Comparison of ENCODE assay signal across 8 mouse cellular contexts in genomic region chrX:136741651-136742201, GRCm38 (mm10). TPM values are rescaled to one million over a fixed set of nuclear protein-coding genes. Genes with fewer than 3 reads are reported as not detected.
DNase-seq lines count a peak whose midpoint lies in the region; ATAC-seq lines count a peak whose summit lies in the region.

No protein-coding gene starts in this region.

- peak overlapping the region; percentile 56 for H3K4me2 ChIP-seq in embryonic facial prominence, embryonic 13.5 days
- H3K4me2 ChIP-seq in heart, embryonic 11.5 days = peak overlapping the region; percentile 61
- peak overlapping the region; percentile 67 for H3K4me2 ChIP-seq in liver, embryonic 16.5 days (ENCODE audit: low read depth, low read length)
- peak overlapping the region; percentile 48 for H3K4me2 ChIP-seq in neural tube, embryonic 14.5 days (ENCODE audit: low read depth, low read length)

- peak overlapping the region; percentile 69 for H3K9ac ChIP-seq in embryonic facial prominence, embryonic 13.5 days
- peak overlapping the region; percentile 69 for H3K9ac ChIP-seq in heart, embryonic 11.5 days (ENCODE audit: low read depth, low read length)
- peak overlapping the region; percentile 65 for H3K9ac ChIP-seq in liver, embryonic 16.5 days (ENCODE audit: low read depth, low read length)
- peak overlapping the region; percentile 47; the same call in 1 of the 2 replicates for H3K9ac ChIP-seq in neural tube, embryonic 14.5 days (replicated peaks; ENCODE audit: low read depth, low read length)

- H3K4me1 ChIP-seq in embryonic facial prominence, embryonic 13.5 days = 0 out of 2 replicates have a peak, but pooled peaks cover 7% of the 10 kb centered on the region
- peaks cover 3% of the 10 kb centered on the region; the same call in 1 of the 2 replicates for H3K4me1 ChIP-seq in heart, embryonic 11.5 days (ENCODE audit: control insufficient read depth, insufficient read depth, low read length)
- peaks cover 2% of the 10 kb centered on the region for H3K4me1 ChIP-seq in liver, embryonic 16.5 days (ENCODE audit: control insufficient read depth, low read depth, low read length)
- H3K4me1 ChIP-seq in neural tube, embryonic 14.5 days (ENCODE audit: control insufficient read depth, insufficient read depth, low read length) = peaks cover 4% of the 10 kb centered on the region; the same call in 1 of the 2 replicates

- H3K9me3 ChIP-seq in embryonic facial prominence, embryonic 13.5 days = no peaks in the 10 kb centered on the region
- H3K9me3 ChIP-seq in heart, embryonic 11.5 days (replicated peaks; ENCODE audit: control insufficient read depth, low read length) = no peaks in the 10 kb centered on the region
- no peaks in the 10 kb centered on the region for H3K9me3 ChIP-seq in liver, embryonic 16.5 days (replicated peaks; ENCODE audit: control insufficient read depth, low read length)
- no peaks in the 10 kb centered on the region for H3K9me3 ChIP-seq in neural tube, embryonic 14.5 days (ENCODE audit: control insufficient read depth, low read length)

- peaks cover 3% of the 10 kb centered on the region for H3K36me3 ChIP-seq in embryonic facial prominence, embryonic 13.5 days
- no peaks in the 10 kb centered on the region for H3K36me3 ChIP-seq in heart, embryonic 11.5 days (ENCODE audit: control insufficient read depth, insufficient read depth, low read length)
- H3K36me3 ChIP-seq in liver, embryonic 16.5 days (ENCODE audit: control insufficient read depth, insufficient read depth) = no peaks in the 10 kb centered on the region
- H3K36me3 ChIP-seq in neural tube, embryonic 14.5 days (ENCODE audit: control insufficient read depth, insufficient read depth, low read length) = no peaks in the 10 kb centered on the region; the same call in 1 of the 2 replicates

- DNase-seq in 3134 (ENCODE audit: extremely low read depth, insufficient read length, low spot score) = peak; percentile 94
- DNase-seq in adrenal gland, adult 8-10 months = peak; percentile 73
- DNase-seq in kidney, postnatal 10 days = peak; percentile 93
- DNase-seq in testis, postnatal 10 days (ENCODE audit: low spot score) = peak; percentile 87

- 29% methylated on average over 43 of the region's 46 CpGs for WGBS in embryonic facial prominence, embryonic 13.5 days
- WGBS in heart, embryonic 11.5 days (ENCODE audit: insufficient replicate concordance) = 26% methylated on average over 44 of the region's 46 CpGs
- 18% methylated on average over 39 of the region's 46 CpGs for WGBS in liver, embryonic 16.5 days (ENCODE audit: insufficient replicate concordance)
- 29% methylated on average over 28 of the region's 46 CpGs for WGBS in neural tube, embryonic 14.5 days

- H3K27ac ChIP-seq in embryonic facial prominence, embryonic 13.5 days = peak overlapping the region; percentile 92
- peak overlapping the region; percentile 90 for H3K27ac ChIP-seq in heart, embryonic 11.5 days (ENCODE audit: low read depth, low read length)
- peak overlapping the region; percentile 85 for H3K27ac ChIP-seq in liver, embryonic 16.5 days (ENCODE audit: low read length)
- peak overlapping the region; percentile 77 for H3K27ac ChIP-seq in neural tube, embryonic 14.5 days (ENCODE audit: low read depth, low read length)

- ATAC-seq in embryonic facial prominence, embryonic 13.5 days (ENCODE audit: insufficient number of reproducible peaks, insufficient read depth, low FRiP score, low TSS enrichment, low read depth) = peak; percentile 78
- peak; percentile 80 for ATAC-seq in heart, embryonic 11.5 days (replicated peaks; ENCODE audit: insufficient number of reproducible peaks, low FRiP score, low TSS enrichment)
- ATAC-seq in liver, embryonic 16.5 days (ENCODE audit: low read depth) = peak; percentile 57
- ATAC-seq in neural tube, embryonic 14.5 days (ENCODE audit: low read depth) = peak; percentile 81

- peak overlapping the region; percentile 55 for H3K4me3 ChIP-seq in embryonic facial prominence, embryonic 13.5 days
- H3K4me3 ChIP-seq in heart, embryonic 11.5 days (ENCODE audit: low read depth, low read length) = peak overlapping the region; percentile 59
- peak overlapping the region; percentile 70 for H3K4me3 ChIP-seq in liver, embryonic 16.5 days (ENCODE audit: low read depth, low read length)
- H3K4me3 ChIP-seq in neural tube, embryonic 14.5 days (ENCODE audit: low read depth, low read length) = peak overlapping the region; percentile 35

- H3K27me3 ChIP-seq in embryonic facial prominence, embryonic 13.5 days = no peaks in the 10 kb centered on the region
- no peaks in the 10 kb centered on the region for H3K27me3 ChIP-seq in heart, embryonic 11.5 days (ENCODE audit: control insufficient read depth, insufficient read depth, low read length)
- no peaks in the 10 kb centered on the region for H3K27me3 ChIP-seq in liver, embryonic 16.5 days (ENCODE audit: control insufficient read depth, insufficient read depth, low read depth, low read length)
- H3K27me3 ChIP-seq in neural tube, embryonic 14.5 days (ENCODE audit: control insufficient read depth, insufficient read depth, low read length) = no peaks in the 10 kb centered on the region

RNA-seq across cellular contexts. Expression of gene Morf4l2, which starts 1.8 kb away (rescaled TPM):
- 100 to 1,000 TPM; 290 to 312 (median 296) TPM for total RNA-seq in adrenal gland, adult 8-10 months (2022)
- 603 and 642 TPM in 2 replicates for polyA plus RNA-seq in embryonic facial prominence, embryonic 13.5 days (2015; fragmentation: Nextera tagmentation; extraction: Ambion mirVana)
- polyA plus RNA-seq in heart, embryonic 11.5 days (2014; fragmentation: Nextera tagmentation; extraction: Ambion mirVana) = 449 and 475 TPM in 2 replicates
- polyA plus RNA-seq in liver, embryonic 16.5 days (2015; fragmentation: Nextera tagmentation; extraction: Ambion mirVana) = 170 and 174 TPM in 2 replicates
- 525 and 546 TPM in 2 replicates for polyA plus RNA-seq in neural tube, embryonic 14.5 days (2014; fragmentation: Nextera tagmentation; extraction: Ambion mirVana)

RNA-seq across cellular contexts. Expression of gene Tceal1, which starts 33.9 kb away (rescaled TPM):
- total RNA-seq in adrenal gland, adult 8-10 months (2022) = 10 to 100 TPM in 2 of 4 experiments, 1 to 10 TPM in 2; 9.2 to 13.4 (median 11.3) TPM
- polyA plus RNA-seq in embryonic facial prominence, embryonic 13.5 days (2015; fragmentation: Nextera tagmentation; extraction: Ambion mirVana) = 11.9 and 13.2 TPM in 2 replicates
- 7.3 and 7.6 TPM in 2 replicates for polyA plus RNA-seq in heart, embryonic 11.5 days (2014; fragmentation: Nextera tagmentation; extraction: Ambion mirVana)
- polyA plus RNA-seq in liver, embryonic 16.5 days (2015; fragmentation: Nextera tagmentation; extraction: Ambion mirVana) = 0.86 and 0.99 TPM in 2 replicates
- 22.6 and 27.9 TPM in 2 replicates for polyA plus RNA-seq in neural tube, embryonic 14.5 days (2014; fragmentation: Nextera tagmentation; extraction: Ambion mirVana)

RNA-seq across cellular contexts. Expression of gene Glra4, which starts 38.2 kb away (rescaled TPM):
- under 1 TPM in 1 of 4 experiments, not detected in 3; 0.18 TPM for total RNA-seq in adrenal gland, adult 8-10 months (2022)
- not detected in 2 replicates for polyA plus RNA-seq in embryonic facial prominence, embryonic 13.5 days (2015; fragmentation: Nextera tagmentation; extraction: Ambion mirVana)
- polyA plus RNA-seq in heart, embryonic 11.5 days (2014; fragmentation: Nextera tagmentation; extraction: Ambion mirVana) = 0.10 TPM in 1 of 2 replicates, not detected in the other
- polyA plus RNA-seq in liver, embryonic 16.5 days (2015; fragmentation: Nextera tagmentation; extraction: Ambion mirVana) = not detected in 2 replicates
- polyA plus RNA-seq in neural tube, embryonic 14.5 days (2014; fragmentation: Nextera tagmentation; extraction: Ambion mirVana) = 0.17 TPM in 1 of 2 replicates, not detected in the other

Comparison
In these comparisons a context has a peak if more than half of its experiments do, and no peak if none do; other contexts are left out.
1. Peak in every context shown above with its lines: DNase-seq, ATAC-seq, H3K4me3 ChIP-seq and H3K27ac ChIP-seq.